Mouse (Mus musculus) spleen, embryonic (tissue): ENCODE results near the gene Slc6a1.

ENCODE experiments used
- CTCF ChIA-PET: fragments of 350-600 bp; sonication (Branson Sonifier 250); formaldehyde crosslinking; loops from one replicate; lab custom pipeline; 2022; lab: Charles Lee

Gene Slc6a1

GRCm38 (mm10) chr6:114354635-114355034, 72.2 kb downstream of the Slc6a1 start:
- CTCF ChIA-PET = no interaction called here

- CTCF ChIA-PET = no interaction called here
Measured at GRCm38 (mm10) chr6:114358171-114358570, 75.7 kb downstream of the Slc6a1 start.

- CTCF ChIA-PET = no interaction called here
Measured at GRCm38 (mm10) chr6:114362355-114362754, 79.9 kb downstream of the Slc6a1 start.

- CTCF ChIA-PET = no interaction called here
Measured at GRCm38 (mm10) chr6:114363740-114364139, 81.3 kb downstream of the Slc6a1 start.

GRCm38 (mm10) chr6:114364734-114365133, 82.3 kb downstream of the Slc6a1 start:
- CTCF ChIA-PET = no interaction called here

- CTCF ChIA-PET = no interaction called here
Measured at GRCm38 (mm10) chr6:114366191-114366590, 83.8 kb downstream of the Slc6a1 start.
